Mouse (Mus musculus): ENCODE data around the gene Pigo.

DNA sequence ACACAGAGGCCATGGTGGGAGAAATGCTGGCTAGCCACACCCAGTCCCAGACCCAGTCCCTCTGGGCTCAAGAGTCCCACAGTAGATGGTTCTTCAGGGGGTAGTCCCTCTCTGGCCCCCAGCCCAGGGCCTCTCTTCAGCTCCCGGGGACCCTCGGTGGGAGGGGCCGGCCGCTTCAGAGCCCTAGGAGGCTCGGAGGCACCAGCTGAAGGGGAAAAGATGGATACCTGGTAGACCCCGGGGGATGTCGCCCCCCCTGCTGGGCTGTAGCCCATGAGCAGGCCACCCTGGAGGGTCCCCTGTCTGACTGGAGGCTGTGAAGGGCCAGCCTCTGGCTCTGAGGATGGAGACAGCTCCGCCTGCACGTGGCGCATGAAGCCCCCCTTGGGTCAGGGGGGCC lies 10.7 kb upstream of the Pigo start:
- TF ChIP-seq MYOD1 (IDR thresholded peaks at IDR 0.05; ENCODE audit: control insufficient read depth in 1 of 3, insufficient read length in 2 of 3, low read depth in 2 of 3) (no peak), CEBPB (IDR thresholded peaks at IDR 0.05; ENCODE audit: insufficient read depth, poor library complexity, severe bottlenecking) (no peak), POLR2A (IDR thresholded peaks at IDR 0.05; ENCODE audit: insufficient read length, low read depth) (no peak), MAX (IDR thresholded peaks at IDR 0.05; ENCODE audit: low read depth) (no peak), E2F4 (IDR thresholded peaks at IDR 0.05; ENCODE audit: insufficient read depth) (no peak)
